Mouse (Mus musculus) layer of hippocampus, adult 8-10 months (tissue): ENCODE measurements around the gene 2010111I01Rik. TPM values are rescaled to one million over a fixed set of nuclear protein-coding genes. Genes with fewer than 3 reads are reported as not detected.

Experiments used
- DNase-seq, 2 experiments: peaks; one replicate each; pipeline ENCODE4 v3.0.0; 2022; ENCODE audit warnings: low spot score in 2 of 2
- total RNA-seq, 4 experiments: library from RNA; stranded (reverse); gene quantifications; 2 replicates each; pipeline ENCODE4 v1.2.4; 2022

2010111I01Rik gene
- total RNA-seq, 4 experiments from 2014 or later, result 91.6 to 105 (median 95.4) TPM

- no peak for DNase-seq
Measured at GRCm38 (mm10) chr13:63240835-63241234, 276.1 kb downstream of the 2010111I01Rik start.

- no peak for DNase-seq
Measured at GRCm38 (mm10) chr13:63241665-63242064, 277.0 kb downstream of the 2010111I01Rik start.

- no peak for DNase-seq
Measured at GRCm38 (mm10) chr13:63242401-63243192, 277.9 kb downstream of the 2010111I01Rik start.

- DNase-seq, result no peak
Measured at GRCm38 (mm10) chr13:63243586-63243985, 278.9 kb downstream of the 2010111I01Rik start.

- DNase-seq, result no peak
Measured at GRCm38 (mm10) chr13:63244425-63244824, 279.7 kb downstream of the 2010111I01Rik start.

DNA sequence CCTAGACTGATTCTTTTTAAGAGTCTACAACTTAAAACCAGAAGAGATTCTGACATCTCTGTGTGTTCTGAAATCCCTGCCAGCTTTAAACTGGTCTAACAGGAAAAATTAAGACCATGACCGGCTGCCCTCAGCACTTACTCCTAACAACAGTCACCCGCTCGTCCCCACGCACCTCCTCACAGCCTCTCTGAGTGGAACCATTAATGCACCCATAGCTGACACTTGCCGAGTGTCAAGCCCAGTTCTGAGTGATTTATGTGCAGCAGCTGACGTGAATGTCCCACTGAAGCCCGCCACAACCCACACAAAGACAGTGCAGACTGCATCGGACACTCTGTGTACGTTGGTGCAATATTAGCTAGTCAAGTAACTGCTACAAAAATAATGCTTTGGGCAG lies 280.5 kb downstream of the 2010111I01Rik start:
- DNase-seq, result no peak

- DNase-seq, result no peak
Measured at GRCm38 (mm10) chr13:63245812-63246211, 281.1 kb downstream of the 2010111I01Rik start.

DNA sequence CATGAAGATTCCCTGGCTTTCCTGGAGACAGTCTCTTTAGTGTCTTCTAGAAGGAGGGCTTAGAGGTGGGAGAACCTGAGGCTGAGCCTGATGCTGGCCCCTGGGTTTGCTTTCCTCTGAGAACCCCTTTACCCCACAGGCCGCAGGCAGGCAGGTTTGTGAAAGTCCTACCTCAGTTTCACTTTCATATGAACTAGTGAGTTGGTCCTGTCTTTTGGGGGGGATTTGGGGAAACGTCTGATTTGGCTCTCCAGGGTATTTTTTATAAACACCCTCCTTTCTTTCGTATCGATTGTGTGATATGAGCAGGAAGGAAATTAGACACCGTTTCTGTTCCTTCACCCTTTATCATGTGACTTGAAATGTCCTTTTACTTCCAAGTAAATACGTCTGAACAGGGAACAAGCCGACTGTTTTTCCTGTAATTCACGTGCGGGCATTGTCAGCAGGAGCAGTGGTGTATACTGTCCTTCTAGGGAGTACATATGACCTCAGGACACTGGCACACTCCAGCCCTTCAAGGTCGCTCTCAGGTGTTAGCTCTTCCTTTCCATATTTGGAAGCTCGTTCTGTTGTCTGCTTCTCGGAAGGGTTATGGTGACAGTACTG lies 281.7 kb downstream of the 2010111I01Rik start:
- DNase-seq, result no peak

DNA sequence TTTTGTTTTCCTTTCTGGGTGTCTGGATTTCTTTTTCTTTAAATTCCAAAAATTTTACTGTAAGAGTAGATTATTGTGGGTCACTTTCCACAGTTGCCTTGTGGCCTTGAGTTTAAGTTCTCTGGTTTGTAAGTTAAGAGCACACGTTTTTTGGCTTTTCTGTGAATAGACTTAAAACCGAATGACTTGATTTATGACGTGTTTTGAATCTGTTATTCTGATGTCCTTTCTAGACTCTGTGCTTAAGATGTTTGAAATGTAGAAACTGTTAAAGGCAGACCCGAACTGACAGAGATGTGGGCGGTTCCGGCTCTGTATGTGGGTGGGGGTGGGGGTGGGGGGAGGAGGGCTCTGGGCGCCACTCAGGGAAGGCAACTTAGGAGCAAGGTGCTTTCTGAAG lies 282.3 kb downstream of the 2010111I01Rik start:
- no peak for DNase-seq

DNA sequence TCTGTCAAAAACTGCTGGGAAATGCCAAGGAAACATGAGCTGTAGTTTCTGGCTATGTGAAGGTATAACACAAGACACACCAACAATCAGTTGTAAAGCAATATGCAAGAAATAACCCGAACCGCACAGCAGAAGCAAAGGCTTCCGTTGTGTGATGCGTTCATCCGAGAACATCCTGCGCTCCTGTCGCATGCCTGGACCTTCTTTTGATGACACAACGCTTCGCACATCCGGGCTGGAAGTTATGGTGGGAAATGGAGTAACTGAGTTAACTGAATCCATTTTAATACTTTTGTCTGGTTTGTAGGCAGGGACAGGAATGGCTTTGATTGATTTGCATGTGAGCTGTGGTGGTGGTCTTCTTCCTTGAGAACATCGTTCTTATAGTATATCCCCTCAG lies 282.9 kb downstream of the 2010111I01Rik start:
- DNase-seq, result no peak

DNA sequence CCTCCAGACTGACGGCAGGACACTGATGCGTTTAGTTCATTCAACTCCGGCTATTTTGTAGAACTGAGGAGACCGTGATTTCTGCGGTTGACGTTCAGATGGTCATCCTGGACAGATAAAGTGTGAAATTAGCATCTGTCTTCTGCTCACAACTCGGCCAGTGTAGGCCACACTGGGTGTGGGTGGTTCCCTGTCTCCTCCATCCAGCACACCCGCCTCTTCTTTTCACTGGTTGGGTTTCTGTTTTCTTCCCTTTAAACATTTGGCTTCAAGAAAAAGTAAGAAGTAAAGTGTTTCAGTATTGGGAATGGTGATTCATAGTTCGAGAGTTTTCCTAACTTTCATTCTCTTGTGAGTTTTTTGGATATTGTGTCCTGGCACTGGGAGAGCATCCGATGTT lies 283.6 kb downstream of the 2010111I01Rik start:
- DNase-seq, result no peak

DNA sequence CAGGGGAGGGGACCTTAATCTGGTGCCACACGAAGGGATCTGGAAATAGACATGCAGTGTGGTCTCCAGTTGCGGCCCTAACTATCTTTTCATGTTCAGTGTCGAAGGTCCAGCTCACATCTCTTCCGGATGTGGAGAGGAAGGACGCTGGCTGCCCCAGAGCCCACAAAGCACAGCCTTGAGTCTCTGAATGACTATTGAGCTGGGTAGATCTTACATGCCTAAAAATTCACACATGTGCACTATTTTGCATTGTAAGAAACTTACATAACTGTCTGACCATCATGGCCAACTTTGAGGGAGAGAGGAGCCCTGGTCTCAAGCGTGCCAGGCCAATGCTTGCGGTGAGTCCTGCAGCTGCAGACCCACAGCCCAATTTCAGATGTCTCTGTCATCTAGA lies 284.5 kb downstream of the 2010111I01Rik start:
- DNase-seq, result no peak

DNA sequence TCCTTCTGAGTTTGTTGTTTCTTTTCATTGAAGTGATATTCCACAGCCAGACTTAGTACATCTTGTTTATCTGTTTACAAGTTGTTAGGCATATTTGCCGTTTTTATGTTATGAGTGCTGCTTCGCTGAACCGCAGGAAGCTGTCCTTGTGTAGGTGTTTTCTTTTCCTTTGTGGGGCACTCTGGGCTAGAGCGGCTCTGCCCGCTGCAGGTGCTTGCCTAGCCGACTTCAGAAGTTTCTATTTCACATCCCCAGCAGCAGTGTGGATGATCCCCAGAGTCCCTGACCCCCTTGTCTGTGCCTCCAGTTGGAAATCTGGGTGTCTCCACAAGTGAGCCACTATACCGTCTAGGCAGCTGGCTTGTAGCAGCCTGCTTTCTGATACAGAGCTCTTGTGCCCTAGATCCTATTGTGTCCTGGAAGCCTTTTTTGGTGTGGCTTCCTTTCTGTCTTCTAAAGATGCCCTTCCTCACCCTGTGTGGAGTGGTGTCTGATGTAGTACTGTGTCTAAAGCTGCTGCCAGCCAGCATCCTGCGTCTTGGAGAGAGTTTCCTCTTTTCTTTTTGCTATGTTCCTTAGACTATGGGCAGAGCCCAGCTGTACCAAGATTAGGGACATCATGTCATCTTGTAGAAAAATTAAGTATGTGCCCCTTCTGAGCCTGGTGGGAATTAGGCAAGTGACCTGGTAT lies 285.2 kb downstream of the 2010111I01Rik start:
- no peak for DNase-seq

GRCm38 (mm10) chr13:63250441-63250980 lies 285.8 kb downstream of the 2010111I01Rik start:
- DNase-seq, result no peak

DNA sequence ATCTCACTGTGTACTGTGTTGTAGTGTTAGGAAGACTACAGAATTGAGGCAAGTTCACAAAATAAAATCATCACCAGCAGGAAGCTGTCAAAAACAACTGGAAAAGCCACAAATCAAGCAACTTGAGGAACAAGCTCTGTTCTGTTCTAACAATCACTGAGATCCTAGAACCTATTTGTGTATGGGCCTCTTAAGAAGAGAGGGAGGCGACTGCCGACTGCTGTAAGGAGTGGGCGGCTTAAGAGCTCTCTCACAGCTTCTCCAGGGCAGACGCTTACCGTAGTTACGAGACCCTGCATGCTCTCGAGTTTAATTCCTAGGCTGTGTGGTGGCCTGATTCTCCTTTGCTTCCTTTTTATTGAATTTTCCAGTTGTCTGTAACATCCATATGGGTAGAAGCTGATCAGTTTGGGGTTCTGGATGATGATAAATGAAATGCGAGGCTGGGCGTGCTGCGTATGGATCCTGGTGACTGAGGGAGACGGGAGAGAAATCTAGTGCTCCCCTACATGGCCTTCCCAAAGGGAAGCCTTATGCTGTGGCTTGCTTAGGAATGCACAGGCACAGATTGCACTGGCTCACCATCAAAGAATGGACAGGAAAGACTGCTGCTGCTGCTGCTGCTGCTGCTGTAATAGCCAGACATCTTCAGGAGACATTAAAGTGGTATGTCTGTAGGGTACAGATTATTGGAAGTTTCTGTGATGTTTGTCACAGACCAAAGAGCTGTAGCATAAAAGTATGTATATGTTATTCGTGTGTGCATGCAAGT lies 286.6 kb downstream of the 2010111I01Rik start:
- DNase-seq, result no peak

DNA sequence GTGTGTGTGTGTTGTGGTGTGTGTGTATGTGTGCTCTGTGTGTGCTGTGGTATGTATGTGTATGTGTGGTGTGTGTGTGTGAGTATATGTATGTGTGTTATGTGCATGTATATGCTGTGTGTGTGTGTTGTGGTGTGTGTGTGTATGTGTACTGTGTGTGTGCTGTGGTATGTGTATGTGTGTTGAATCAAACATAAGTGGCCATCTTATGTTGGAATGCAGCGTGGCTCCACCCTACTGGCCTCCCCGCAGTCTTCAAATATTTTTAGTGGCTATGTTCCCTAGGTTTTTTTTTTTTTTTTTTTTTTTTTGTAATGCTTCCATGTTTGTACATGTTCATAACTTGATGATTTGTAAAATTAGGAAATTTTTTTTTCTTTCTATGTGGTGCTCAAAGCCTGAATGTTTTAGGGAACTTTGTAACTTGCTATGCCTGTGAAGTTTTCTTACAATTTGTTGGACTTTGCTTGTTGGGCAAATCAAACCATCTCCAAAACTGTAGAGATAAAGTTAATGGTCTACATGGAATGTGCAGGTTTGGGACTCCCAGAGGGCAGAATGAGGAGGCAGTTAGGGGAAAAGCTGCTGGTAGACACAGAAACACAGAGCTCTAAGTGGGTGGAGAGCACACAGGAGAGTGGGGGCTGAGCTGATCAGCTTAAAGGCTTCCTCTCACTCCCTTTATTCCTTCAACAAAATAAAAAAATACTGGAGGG lies 287.8 kb downstream of the 2010111I01Rik start:
- no peak for DNase-seq

- DNase-seq, result no peak
Measured at GRCm38 (mm10) chr13:63253147-63253546, 288.5 kb downstream of the 2010111I01Rik start.

- DNase-seq, result no peak
Measured at GRCm38 (mm10) chr13:63253886-63254636, 289.4 kb downstream of the 2010111I01Rik start.

DNA sequence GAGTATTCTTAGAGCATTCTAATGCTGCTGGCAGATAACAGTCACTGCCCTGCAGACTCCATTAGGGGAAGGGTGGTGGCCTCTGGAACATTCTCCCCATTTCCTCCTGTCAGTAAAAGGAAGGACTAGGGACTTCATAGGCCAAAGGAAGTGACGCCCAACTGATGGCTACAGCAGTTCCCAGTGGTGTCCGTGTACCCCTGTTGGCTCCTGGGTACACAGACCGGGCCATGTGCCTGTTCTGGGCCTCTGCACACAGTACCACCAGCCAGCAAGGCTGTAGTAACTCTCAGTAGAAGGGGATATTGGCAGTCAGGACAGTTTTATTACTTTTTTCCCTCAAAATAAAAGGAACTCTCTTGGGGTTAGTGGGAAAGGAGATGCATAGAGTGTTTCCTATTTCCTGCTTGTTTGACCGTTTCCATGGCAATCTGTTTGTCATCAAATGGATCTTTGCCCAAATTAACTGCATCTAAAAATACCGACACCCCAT lies 290.9 kb downstream of the 2010111I01Rik start:
- DNase-seq, result no peak

DNA sequence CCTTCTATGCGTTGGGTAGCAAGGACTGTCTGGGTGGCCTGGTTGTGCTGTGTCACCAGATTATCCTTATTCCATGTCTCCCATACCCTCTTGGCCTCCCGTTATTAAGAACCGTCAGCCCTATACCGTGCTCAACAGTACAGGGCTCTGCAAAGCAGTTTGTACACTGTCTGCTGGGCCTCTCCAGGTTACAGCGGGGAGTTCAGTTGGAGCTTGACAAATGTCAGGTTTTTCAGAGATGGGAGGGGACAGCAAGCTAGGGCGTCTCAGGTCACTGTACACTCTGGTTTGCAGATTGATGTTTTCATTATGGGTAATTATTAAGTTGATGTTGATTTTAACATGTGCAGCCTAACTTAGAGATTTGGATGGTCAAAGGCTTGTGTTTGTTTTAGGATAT lies 291.5 kb downstream of the 2010111I01Rik start:
- DNase-seq, result no peak
